Mouse (Mus musculus) WW6 (cell line): ENCODE measurements around the gene Sumo1.

Experiments used
- DNase-seq: peaks from one replicate; pipeline ENCODE4 v3.0.0-alpha.2; 2013; ENCODE audit warnings: low read depth, low spot score

Gene Sumo1

GRCm38 (mm10) chr1:59594586-59595266 is 75.9 kb downstream of the Sumo1 start:
- DNase-seq = no peak

- DNase-seq = no peak
Observed at GRCm38 (mm10) chr1:59593622-59594035, 77.0 kb downstream of the Sumo1 start.

GRCm38 (mm10) chr1:59592876-59593275 is 77.8 kb downstream of the Sumo1 start:
- no peak for DNase-seq

- no peak for DNase-seq
Observed at GRCm38 (mm10) chr1:59592359-59592758, 78.3 kb downstream of the Sumo1 start.

DNA sequence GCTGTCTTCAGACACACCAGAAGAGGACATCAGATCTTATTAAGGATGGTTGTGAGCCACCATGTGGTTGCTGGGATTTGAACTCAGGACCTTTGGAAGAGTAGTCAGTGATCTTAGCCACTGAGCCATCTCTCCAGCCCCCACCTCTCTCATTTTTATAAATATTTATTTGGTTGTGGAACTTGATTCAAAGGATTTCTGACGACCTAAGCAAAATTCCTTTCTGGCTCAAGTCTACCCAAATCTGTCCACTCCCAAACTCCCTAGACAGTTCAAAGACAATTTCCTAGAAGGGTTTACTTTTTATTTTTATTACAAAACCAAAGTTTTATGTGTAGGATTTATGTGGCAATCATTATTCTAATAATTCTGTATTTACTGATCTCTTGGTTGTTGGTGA is 81.4 kb downstream of the Sumo1 start:
- no peak for DNase-seq

DNA sequence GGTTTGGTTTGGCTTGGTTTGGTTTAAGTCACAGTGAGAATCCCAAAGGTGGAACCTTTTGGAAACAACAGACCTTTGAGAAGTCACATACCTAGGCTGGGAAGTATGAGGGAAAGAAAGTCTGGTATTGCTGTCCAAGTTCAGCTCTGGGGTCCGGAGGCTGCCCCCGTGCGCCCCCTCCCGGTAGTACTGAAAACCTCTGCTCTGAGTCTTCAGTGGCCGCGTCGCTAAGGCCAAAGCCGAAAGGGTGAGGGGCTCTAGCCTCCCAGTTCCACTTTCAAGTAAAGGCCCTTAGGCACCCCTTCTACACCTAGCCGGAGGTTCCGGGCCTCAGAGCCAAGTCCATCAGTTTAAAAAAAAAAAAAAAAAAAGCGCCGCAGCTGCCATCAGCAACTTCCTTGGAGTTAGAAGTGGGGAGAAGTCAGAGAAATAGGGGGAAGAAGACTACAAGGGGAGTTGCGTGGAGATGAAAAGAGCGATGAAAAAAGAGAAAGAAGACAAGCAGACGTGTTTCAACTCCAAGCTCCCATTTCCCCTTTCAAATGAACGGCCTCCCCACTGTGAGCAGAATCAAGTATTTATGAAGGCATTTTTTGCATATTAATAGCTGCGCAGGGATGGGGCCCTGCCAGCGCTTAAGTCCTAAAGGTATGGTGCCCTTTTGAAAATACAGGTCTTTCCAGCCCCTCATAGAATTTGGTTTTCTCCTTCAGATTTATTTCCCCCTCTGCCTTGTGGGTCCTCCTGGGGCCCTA is 85.8 kb downstream of the Sumo1 start:
- DNase-seq = no peak

- DNase-seq = no peak
Observed at GRCm38 (mm10) chr1:59580880-59581279, 89.8 kb downstream of the Sumo1 start.

DNA sequence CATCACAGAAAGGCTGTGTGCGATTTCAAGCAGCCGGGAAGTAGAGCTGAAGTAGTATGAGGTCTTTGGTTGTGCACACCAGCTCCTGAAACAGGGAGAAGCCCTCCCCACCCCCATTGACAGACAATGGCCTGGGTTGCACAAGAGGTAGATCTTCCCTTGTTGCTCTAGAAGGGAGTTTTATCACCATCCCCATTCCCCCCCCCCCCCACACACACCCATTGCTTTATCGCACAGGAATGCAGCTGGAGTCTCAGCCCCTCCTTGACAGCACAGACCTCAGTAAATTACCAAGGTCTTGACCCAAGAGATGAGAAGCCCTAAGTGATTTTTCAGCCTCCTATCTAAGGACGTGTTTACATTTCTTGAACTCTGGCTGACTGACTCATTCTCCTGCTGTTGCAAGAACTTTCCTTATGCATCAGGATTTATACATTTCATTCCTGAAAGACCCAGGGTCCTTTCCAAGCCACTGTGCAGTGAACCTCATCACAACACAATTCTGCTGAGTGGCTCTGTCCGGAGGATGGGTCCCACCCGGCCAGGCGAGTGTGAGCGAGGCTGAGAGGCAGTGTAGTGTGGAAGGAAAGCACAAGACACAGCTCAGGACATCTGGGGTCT is 90.4 kb downstream of the Sumo1 start:
- no peak for DNase-seq

- no peak for DNase-seq
Observed at GRCm38 (mm10) chr1:59579327-59579726, 91.3 kb downstream of the Sumo1 start.

DNA sequence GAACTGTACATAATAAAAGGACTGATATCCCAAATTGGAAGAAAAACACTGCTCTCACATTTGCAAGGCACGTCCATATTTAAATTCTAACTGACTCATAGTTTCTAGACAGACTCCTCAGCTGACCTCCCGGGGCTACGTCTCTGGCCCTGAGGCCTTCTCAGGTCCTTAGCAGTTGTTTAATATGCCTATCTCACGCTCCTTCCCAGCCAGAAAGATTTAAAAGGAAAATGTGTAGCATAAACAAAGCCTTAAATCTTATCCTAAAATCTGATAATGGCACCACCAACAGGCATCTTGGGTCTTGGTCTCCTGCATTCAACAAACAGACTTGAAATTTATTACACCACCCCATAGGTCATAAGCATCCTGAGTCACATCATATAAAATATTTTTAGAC is 91.9 kb downstream of the Sumo1 start:
- no peak for DNase-seq

GRCm38 (mm10) chr1:59574262-59575187 is 96.1 kb downstream of the Sumo1 start:
- DNase-seq = no peak

- DNase-seq = no peak
Observed at GRCm38 (mm10) chr1:59573843-59574242, 96.8 kb downstream of the Sumo1 start.

GRCm38 (mm10) chr1:59571502-59571901 is 99.1 kb downstream of the Sumo1 start:
- no peak for DNase-seq

- DNase-seq = no peak
Observed at GRCm38 (mm10) chr1:59570767-59571166, 99.9 kb downstream of the Sumo1 start.

DNA sequence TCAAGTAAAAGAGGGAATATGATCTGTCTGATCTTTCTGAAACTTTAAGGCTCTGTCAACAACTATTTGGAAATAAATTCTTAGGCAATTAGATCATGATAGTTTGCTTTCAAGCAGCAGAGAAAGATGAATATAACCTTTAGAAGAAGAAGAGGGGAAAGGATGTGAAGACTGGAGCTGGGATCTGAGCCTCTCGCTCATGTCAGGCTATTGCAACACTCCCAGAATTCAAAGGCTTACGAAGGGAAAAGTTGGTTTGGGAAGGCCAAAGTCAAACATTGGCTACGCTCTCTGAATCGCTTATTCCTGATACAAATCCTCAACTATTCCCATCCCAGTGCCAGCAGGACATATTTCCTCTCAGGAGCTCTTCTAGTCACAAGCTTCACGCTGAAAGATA is 101.3 kb downstream of the Sumo1 start:
- DNase-seq = no peak

GRCm38 (mm10) chr1:59568283-59568682 is 102.4 kb downstream of the Sumo1 start:
- no peak for DNase-seq

GRCm38 (mm10) chr1:59567521-59567920 is 103.1 kb downstream of the Sumo1 start:
- no peak for DNase-seq

DNA sequence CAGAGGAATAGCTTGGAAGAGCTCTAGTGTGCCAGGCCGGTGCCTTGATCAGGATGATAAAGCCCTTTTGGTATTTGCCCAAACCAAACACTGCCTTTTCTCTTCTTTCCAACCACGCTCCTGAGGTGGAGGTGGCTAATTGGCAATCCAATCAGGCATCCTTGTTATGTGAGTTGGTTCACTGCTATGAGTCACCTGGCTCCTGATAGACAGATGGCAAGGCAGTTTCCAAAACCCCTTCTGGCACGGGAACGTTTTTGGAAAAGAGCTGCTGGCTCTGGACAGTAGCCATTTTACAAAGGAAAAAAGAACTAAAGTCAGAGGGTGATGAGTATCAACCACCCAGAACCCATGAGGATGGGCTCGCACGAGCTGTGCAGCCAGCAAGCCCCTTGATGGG is 103.7 kb downstream of the Sumo1 start:
- no peak for DNase-seq

DNA sequence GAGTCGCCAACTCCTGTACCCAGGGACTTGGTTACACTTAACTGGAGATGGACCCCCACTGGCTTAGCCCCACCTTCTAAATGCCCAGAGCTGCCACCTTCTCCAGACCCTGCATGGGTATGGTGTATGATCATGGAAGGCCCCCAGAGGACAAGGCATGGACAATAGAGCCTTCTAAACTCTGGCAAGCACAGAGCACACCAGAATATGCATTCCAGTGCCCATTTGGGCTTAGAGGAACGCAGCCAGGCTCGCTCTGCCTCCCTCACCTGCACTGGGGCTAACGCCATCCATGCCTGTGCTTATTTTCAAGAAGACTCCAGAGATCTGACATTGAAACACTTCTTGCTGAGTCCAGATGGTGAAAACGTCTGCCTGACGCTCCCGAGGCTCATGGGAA is 104.4 kb downstream of the Sumo1 start:
- no peak for DNase-seq

- no peak for DNase-seq
Observed at GRCm38 (mm10) chr1:59565804-59566203, 104.8 kb downstream of the Sumo1 start.

GRCm38 (mm10) chr1:59563581-59563980 is 107.1 kb downstream of the Sumo1 start:
- no peak for DNase-seq

GRCm38 (mm10) chr1:59553708-59554107 is 116.9 kb downstream of the Sumo1 start:
- no peak for DNase-seq
